Comparison of ENCODE assay signal across 8 mouse cellular contexts in genomic region chr11:100472197-100472934, GRCm38 (mm10). TPM values are rescaled to one million over a fixed set of nuclear protein-coding genes. Genes with fewer than 3 reads are reported as not detected.
DNase-seq lines count a peak whose midpoint lies in the region; ATAC-seq and TF ChIP-seq lines count a peak whose summit lies in the region.

Gene Klhl11 (minus strand): TSS chr11:100472741.

- WGBS in forebrain, embryonic 15.5 days = under 1% methylated on average over 83 of the region's 83 CpGs
- WGBS in lung, adult 2 months = under 1% methylated on average over 83 of the region's 83 CpGs

- no peaks in the 10 kb centered on the region for H3K27me3 ChIP-seq in forebrain, embryonic 15.5 days

- intact Hi-C loops in heart, postnatal 25 days (cut with DNase I) = loop anchor here (2.0 kb wide), 2 partner anchors 46 to 110 kb away; no protein-coding TSS in a partner anchor

- H3K4me3 ChIP-seq in forebrain, embryonic 15.5 days = peak within 1 kb of the TSS; percentile 88
- H3K4me3 ChIP-seq in lung, adult 2 months (replicated peaks; ENCODE audit: extremely low read depth, low read depth, low read length) = peak within 1 kb of the TSS; percentile 92

- peak within 1 kb of the TSS; percentile 74 for H3K4me2 ChIP-seq in forebrain, embryonic 15.5 days (replicated peaks)

- peak within 1 kb of the TSS; percentile 93 for H3K9ac ChIP-seq in forebrain, embryonic 15.5 days (replicated peaks)

- peak; percentile 93 for DNase-seq in ES-CJ7 (ENCODE audit: low read depth, low spot score)
- DNase-seq in cerebellum, adult 11 months = peak; percentile 89
- DNase-seq in heart, postnatal 25 days (ENCODE audit: low spot score) = peak; percentile 81
- DNase-seq in layer of hippocampus, adult 18-20 months (ENCODE audit: low spot score in 2 of 2) = peak; percentile 84 to 95
- peak; percentile 90 for DNase-seq in lung, adult 2 months
- peak; percentile 82 to 85 for DNase-seq in thymus, adult 18-20 months

- peak; percentile 93 for ATAC-seq in forebrain, embryonic 15.5 days (replicated peaks)
- peak; percentile 94 for ATAC-seq in neutrophil, adult 5-6 weeks (ENCODE audit: extremely low read depth, insufficient number of reproducible peaks, low FRiP score, poor library complexity, severe bottlenecking)

- no peaks in the 10 kb centered on the region for H3K9me3 ChIP-seq in forebrain, embryonic 15.5 days

- H3K36me3 ChIP-seq in forebrain, embryonic 15.5 days = peaks cover 17% of the 10 kb centered on the region

- TF ChIP-seq CTCF in lung, adult 2 months (IDR thresholded peaks at IDR 0.05; ENCODE audit: insufficient read depth, low read length) = peak; percentile 79

- H3K4me1 ChIP-seq in forebrain, embryonic 15.5 days = peaks cover 26% of the 10 kb centered on the region
- H3K4me1 ChIP-seq in lung, adult 2 months (ENCODE audit: control insufficient read depth, insufficient read depth, low read length) = peaks cover 2% of the 10 kb centered on the region; the same call in 1 of the 2 replicates

- peak; percentile 83; the same call in 1 of the 2 replicates for TF ChIP-seq POLR2A in lung, adult 2 months (IDR thresholded peaks at IDR 0.05; ENCODE audit: borderline replicate concordance, extremely low read depth, low read depth, low read length)

- H3K27ac ChIP-seq in forebrain, embryonic 15.5 days (replicated peaks) = peak within 1 kb of the TSS; percentile 88

RNA-seq across cellular contexts. Expression of gene Klhl11, which starts in this region (rescaled TPM):
- polyA plus RNA-seq in forebrain, embryonic 15.5 days (2015; fragmentation: Nextera tagmentation; extraction: Ambion mirVana) = 13.5 and 14.0 TPM in 2 replicates
- 1 to 10 TPM; 7.9 to 9.0 TPM for total RNA-seq in heart, postnatal 25 days (2021)
- total RNA-seq in layer of hippocampus, adult 18-20 months (2021) = 100 to 1,000 TPM; 117 to 124 TPM
- polyA plus RNA-seq in lung, adult 2 months (2012; rRNA removed) = 5.1 and 6.2 TPM in 2 replicates
- 16.7 and 21.9 TPM in 2 replicates for total RNA-seq in neutrophil, adult 5-6 weeks (2017)

Comparison
In these comparisons a context has a peak if more than half of its experiments do, and no peak if none do; other contexts are left out.
1. Peak in every context shown above with its lines: DNase-seq, ATAC-seq, H3K4me3 ChIP-seq and H3K27ac ChIP-seq.